Mouse (Mus musculus) 3134 (cell line): ENCODE data around the gene Ptchd4.

ENCODE experiments used
- DNase-seq: peaks from one replicate; pipeline ENCODE4 v3.0.0-alpha.2; 2011; ENCODE audit warnings: low spot score; ENCODE audit not compliant: insufficient read length; ENCODE audit errors: extremely low read depth

Ptchd4 gene

DNA sequence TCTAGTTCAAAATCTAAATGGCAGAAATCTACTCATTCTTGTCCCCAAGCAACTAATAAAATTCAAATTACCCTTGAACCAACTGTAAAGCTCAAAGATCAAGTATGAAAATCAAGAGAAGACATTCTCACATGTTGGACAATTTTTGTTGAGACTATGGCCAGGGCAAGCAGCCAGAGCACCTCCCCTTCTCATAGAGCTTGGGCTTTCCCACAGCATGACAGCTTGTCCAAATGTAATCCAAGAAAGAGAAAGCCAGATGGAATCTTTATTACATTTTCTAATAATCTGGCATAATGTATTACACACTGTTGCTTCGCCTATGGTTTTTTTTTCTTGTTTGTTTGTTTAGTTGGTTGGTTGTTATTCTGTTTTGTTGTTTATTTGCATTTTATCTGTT, 102.7 kb downstream of the Ptchd4 start:
- no peak for DNase-seq

GRCm38 (mm10) chr17:42427961-42428360, 112.2 kb downstream of the Ptchd4 start:
- no peak for DNase-seq

GRCm38 (mm10) chr17:42430380-42430779, 114.6 kb downstream of the Ptchd4 start:
- DNase-seq, result no peak

- DNase-seq, result no peak
Measured at GRCm38 (mm10) chr17:42452235-42452634, 136.5 kb downstream of the Ptchd4 start.

- no peak for DNase-seq
Measured at GRCm38 (mm10) chr17:42456441-42456840, 140.7 kb downstream of the Ptchd4 start.

GRCm38 (mm10) chr17:42462726-42463125, 147.0 kb downstream of the Ptchd4 start:
- no peak for DNase-seq

GRCm38 (mm10) chr17:42480173-42480991, 164.6 kb downstream of the Ptchd4 start:
- peak; percentile 73 for DNase-seq

GRCm38 (mm10) chr17:42509356-42510262, 193.9 kb downstream of the Ptchd4 start:
- no peak for DNase-seq

GRCm38 (mm10) chr17:42530147-42530546, 214.4 kb downstream of the Ptchd4 start:
- no peak for DNase-seq

- no peak for DNase-seq
Measured at GRCm38 (mm10) chr17:42549578-42549977, 233.8 kb downstream of the Ptchd4 start.
